Mouse (Mus musculus): ENCODE data around the gene Ryr2. TPM values are rescaled to one million over a fixed set of nuclear protein-coding genes. Genes with fewer than 3 reads are reported as not detected.
"Not testable (repeated sequence)": the region's sequence is repeated elsewhere in the genome, so short reads cannot be mapped to it uniquely, and the experiment has no call there.

Gene Ryr2
- 100 to 1,000 TPM; 158 to 215 TPM for total RNA-seq (2021)

GRCm38 (mm10) chr13:12106662-12107632, at the start of gene Ryr2:
Gene Ryr2 (minus strand): TSS chr13:12106945.
- peak; percentile 77 to 84 for DNase-seq (ENCODE audit: low spot score in 2 of 2)
- intact Hi-C loops (cut with DNase I): loop anchor here (2.0 to 5.0 kb wide), 3 partner anchors 60 to 345 kb away; no protein-coding TSS in a partner anchor

GRCm38 (mm10) chr13:12153922-12154321, 47.2 kb upstream of the Ryr2 start:
- intact Hi-C loops (cut with DNase I): no loop called here
- no peak for DNase-seq (ENCODE audit: low spot score in 2 of 2)

- no peak for DNase-seq (ENCODE audit: low spot score in 2 of 2)
- intact Hi-C loops (cut with DNase I): no loop called here
Measured at GRCm38 (mm10) chr13:12146918-12147507, 40.3 kb upstream of the Ryr2 start.

DNA sequence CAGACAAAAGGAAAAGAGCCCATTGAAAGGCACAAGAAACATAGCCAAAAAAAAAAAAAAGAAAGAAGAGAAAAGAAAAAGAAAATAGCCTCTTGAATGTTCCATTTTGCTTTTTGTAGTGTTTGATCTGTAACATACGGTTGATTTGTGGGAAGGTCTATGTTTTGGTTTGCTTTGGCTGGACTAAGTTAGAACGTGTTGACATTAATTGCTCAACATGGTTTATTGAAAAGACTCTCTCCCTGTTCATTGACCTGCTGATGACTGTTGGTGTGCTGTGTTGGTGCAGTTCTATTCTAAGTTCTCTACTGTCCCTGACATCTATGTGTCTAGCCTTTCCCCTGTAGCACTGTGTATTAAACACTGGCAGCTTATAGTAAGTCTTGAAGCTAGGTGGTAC, 39.7 kb upstream of the Ryr2 start:
- intact Hi-C loops (cut with DNase I): no loop called here
- no peak for DNase-seq (ENCODE audit: low spot score in 2 of 2)

- DNase-seq (ENCODE audit: low spot score in 2 of 2): no peak
Measured at GRCm38 (mm10) chr13:12143347-12143746, 36.6 kb upstream of the Ryr2 start.

GRCm38 (mm10) chr13:12136461-12136860, 29.7 kb upstream of the Ryr2 start:
- intact Hi-C loops (cut with DNase I); DNase-seq (ENCODE audit: low spot score in 2 of 2): not testable (repeated sequence)

More at GRCm38 (mm10) chr13:12143347-12143746, 36.6 kb upstream of the Ryr2 start:
- intact Hi-C loops (cut with DNase I): no loop called here

DNA sequence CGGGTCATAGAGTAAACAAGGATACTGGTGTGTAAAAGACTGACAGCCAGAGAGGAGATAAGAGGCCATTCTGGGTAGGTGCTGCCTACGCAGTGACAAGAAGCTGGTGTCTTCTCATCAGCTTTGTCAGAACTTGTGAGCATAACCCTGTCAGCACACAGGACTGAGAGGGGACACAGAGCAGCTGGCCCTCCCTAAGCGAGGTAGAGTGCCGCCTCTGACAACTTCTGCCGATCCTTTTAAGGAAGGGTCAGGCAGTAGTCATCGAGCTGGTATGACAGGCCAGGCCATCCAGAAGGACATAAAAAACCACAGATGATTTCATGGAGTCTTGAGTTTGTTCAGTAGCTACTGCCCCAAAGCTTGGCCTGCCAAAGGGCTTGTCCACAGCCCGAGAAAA, 26.8 kb upstream of the Ryr2 start:
- intact Hi-C loops (cut with DNase I): no loop called here
- no peak for DNase-seq (ENCODE audit: low spot score in 2 of 2)

DNA sequence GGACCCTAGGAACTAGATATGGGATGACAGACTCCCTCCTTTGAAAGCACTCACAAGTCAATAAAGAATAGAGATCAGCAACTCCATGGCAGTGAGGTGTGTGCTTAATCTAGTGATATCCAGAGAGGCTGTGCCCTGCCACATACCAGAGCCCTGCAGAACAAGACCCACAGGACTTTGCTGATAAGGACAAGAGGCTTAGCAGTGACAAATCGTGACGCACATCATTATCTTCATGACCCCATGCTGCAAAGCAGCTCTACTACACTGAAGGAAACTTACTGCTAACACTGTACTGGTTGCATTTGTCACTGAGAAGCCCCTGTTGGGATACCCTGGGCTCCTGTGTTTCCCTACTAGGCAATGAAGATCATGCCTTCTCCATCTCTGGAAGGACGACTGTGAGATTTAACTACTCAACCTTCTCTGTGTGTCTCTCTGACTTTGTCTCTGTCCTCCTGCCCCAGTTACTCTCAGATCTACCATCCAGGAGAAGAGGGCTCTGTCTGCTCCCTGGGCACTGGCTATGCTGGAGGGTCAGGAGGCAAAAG, 25.5 kb upstream of the Ryr2 start:
- intact Hi-C loops (cut with DNase I): no loop called here

DNA sequence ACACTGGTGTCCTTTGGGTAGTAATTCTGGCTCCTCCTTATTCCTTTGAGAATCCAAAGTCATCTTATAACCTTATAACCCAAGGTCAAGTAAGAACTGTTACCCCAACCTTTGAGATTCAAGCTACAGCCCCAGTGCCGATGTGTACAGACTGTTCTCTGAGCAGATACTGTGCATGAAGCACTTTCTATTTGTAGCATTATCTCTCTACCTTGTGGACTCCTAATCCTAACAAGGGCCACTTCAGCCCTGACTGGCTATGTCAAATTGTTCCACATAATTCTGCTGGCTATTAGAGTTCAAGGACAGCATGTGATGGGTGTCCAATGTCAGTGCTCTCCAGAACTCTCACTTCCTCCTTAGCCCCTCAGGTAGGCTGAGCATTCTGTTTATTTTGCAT, 22.4 kb upstream of the Ryr2 start:
- intact Hi-C loops (cut with DNase I): no loop called here

More for the DNA sequence above, 25.5 kb upstream of the Ryr2 start:
- DNase-seq (ENCODE audit: low spot score in 2 of 2): no peak

GRCm38 (mm10) chr13:12126099-12126498, 19.4 kb upstream of the Ryr2 start:
- DNase-seq (ENCODE audit: low spot score in 2 of 2): no peak
- intact Hi-C loops (cut with DNase I): no loop called here

More for the DNA sequence above, 22.4 kb upstream of the Ryr2 start:
- no peak for DNase-seq (ENCODE audit: low spot score in 2 of 2)

DNA sequence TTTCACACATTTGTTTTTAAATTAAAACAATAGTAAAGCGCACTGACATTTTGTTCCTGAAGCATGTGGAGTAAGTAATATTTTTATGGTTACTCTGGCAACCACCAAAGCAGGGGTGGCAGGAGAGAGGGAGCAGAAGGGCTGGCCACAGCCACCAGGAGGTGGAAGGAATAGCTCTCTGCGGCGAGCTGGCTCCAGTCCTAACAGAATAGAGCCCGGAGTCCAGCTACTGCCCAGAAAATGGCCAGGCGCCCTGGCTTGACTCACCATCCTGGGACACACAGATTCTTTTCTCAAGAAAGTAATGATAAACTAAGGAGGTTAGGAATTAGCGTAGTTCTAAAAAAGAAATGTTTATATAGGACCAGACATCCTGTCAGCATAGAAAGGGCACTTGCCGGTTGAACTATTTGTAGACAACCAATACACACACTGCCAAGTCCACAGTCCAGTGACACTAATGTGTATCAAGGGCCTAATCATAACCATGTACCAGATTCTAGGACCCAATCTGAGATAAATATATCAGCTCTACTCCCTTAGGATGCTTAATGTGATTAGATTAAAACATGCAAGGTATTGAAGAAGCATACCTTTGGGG, 18.3 kb upstream of the Ryr2 start:
- DNase-seq (ENCODE audit: low spot score in 2 of 2): no peak
- intact Hi-C loops (cut with DNase I): no loop called here

DNA sequence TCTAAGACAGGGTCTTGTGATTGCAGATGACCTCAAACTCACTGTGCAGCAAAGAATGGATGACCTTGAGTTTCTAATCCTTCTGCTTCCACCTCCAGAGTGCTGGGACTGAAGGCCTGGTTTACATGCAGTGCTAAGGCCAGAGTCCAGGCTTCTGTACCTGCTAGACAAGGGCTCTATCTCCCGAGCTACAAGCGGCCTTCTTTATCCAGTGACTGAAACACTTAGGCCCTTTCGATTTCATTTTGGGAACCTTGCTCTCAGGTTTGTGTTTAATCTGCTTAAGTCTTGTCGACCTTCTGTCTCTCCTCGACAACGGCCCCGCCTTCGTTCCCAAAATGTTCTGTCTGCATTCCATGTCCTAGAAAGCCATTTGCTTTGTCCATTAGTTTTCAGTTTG, 8.8 kb upstream of the Ryr2 start:
- intact Hi-C loops (cut with DNase I): no loop called here
- no peak for DNase-seq (ENCODE audit: low spot score in 2 of 2)

DNA sequence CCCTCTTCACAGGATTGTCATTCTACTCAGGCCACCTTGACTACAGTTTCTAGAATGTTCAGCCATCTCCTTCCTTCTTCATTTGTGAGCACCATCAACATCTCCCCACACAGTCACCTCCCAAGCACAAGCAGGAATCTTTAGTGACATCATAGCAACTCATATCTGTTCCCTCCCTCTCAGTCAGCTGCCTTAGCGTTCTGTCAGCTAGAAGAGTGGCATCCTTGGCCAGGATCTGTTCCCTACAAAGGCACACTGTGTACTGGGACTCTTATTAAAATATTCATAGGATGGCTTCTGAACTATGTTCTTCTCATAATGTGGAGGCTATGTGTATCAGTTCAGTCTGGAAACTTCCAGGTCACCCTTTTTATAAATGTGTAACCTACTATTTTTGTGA, 8.1 kb upstream of the Ryr2 start:
- intact Hi-C loops (cut with DNase I): no loop called here
- no peak for DNase-seq (ENCODE audit: low spot score in 2 of 2)

DNA sequence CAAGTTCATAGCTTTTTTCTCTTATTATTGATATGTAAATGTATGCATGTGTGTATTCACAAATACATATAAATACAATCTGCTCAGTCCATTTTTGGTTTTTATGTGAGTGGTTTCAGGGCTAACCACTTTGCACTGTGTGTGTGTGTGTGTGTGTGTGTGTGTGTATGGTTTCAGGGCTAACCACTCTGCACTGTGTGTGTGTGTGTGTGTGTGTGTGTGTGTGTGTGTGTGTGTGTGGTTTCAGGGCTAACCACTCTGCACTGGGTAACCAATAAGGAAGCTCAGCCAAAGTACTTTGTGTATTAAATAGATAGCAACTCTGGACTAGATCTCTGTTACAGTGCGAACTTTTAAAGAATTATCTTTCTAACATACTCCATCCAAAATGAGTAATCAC, 2.2 kb upstream of the Ryr2 start:
- intact Hi-C loops (cut with DNase I): loop anchor here (5.0 kb wide), 2 partner anchors 67 to 347 kb away; no protein-coding TSS in a partner anchor
- DNase-seq (ENCODE audit: low spot score in 2 of 2): no peak

DNA sequence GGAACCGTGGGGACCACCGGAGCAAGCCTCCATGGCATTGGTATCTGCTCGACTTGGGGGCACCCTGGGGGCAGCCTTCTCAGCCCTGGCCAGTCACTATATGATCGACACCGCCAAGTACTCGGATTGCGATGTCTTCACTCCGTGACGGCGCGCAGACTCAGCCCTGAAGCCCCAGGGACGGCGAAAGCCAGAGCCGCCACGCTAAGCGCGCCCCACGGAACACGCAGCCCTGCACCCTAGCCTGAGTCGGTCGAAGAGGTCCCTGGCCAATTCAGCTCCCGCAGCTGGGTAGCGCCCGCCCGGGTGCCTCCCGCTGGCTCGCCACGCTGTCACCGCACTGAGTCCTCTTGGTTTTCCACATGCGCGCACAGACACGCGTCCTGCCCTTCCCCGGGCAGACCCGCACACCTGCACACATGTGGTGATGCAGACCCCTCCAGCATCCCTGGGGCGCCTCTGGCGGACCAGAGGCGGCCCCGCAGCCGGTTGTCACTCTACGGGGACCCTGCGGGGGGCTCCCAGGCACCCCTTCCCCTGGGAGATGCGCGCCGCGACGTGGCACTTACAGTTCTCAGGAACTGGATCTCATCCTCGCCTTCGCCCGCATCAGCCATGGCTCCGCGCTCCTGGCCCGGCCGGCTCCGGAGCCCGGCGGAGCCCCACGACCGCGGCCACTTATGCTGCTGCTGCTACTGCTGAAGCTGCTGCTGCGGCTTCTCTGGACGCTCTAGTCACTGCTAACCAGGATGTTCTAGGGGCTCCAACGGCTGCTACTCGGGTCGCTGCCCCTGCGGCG, 716 bp downstream of the Ryr2 start:
- DNase-seq (ENCODE audit: low spot score in 2 of 2): peak; percentile 64 to 67
- intact Hi-C loops (cut with DNase I): loop anchor here (2.0 to 5.0 kb wide), 3 partner anchors 61 to 344 kb away; no protein-coding TSS in a partner anchor

GRCm38 (mm10) chr13:12105231-12105829, 1.4 kb downstream of the Ryr2 start:
- peak in 1 of 2 experiments; percentile 52 for DNase-seq (ENCODE audit: low spot score in 2 of 2)

DNA sequence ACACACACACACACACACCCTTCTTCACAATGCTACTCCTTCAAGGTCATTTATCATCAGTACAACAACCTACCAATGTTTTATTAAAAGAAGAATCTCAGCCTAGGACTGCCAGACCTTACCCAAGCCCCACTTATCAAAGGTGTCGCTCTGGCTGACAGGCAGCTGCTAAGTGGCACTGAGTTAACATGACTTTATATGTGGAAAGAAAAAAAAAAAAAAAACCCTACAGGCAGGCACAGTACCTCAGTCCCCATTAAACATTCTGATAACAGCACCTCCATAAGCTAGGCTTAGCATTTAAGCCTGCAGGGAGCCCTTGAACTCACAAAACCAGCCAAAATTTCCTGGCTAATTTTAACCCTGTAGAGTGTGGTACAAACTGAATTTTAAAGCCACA, 2.4 kb downstream of the Ryr2 start:
- intact Hi-C loops (cut with DNase I): no loop called here
- DNase-seq (ENCODE audit: low spot score in 2 of 2): no peak

More at GRCm38 (mm10) chr13:12105231-12105829, 1.4 kb downstream of the Ryr2 start:
- intact Hi-C loops (cut with DNase I): loop anchor here (5.0 kb wide), 2 partner anchors 63 to 343 kb away; no protein-coding TSS in a partner anchor

- intact Hi-C loops (cut with DNase I): no loop called here
- DNase-seq (ENCODE audit: low spot score in 2 of 2): no peak
Measured at GRCm38 (mm10) chr13:12103017-12103416, 3.7 kb downstream of the Ryr2 start.

DNA sequence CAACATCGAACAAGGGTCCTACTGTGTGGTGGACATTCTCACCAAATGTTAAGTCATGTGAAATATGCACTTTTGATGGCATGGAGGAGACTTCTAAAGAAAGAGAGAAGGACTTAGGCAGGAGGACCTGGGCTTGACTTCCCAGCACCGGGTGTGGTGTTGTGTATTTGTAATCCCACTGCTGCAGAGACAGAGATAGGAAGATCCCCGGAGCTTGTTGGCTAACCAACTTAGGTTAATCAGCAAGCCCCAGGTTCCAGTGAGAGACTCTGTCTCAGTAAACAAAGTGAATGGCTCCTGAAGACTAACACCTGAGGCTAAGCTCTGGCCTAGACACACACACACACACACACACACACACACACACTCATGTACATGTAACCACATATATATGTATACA, 7.3 kb downstream of the Ryr2 start:
- no peak for DNase-seq (ENCODE audit: low spot score in 2 of 2)
- intact Hi-C loops (cut with DNase I): no loop called here
